Mouse (Mus musculus) midbrain, postnatal 0 days (tissue): Measurements from ENCODE around the gene Pibf1. TPM values are rescaled to one million over a fixed set of nuclear protein-coding genes. Genes with fewer than 3 reads are reported as not detected.

Experiments used
- ATAC-seq: fragments of 200-750 bp; cut with Nextera tagmentation; 2 replicates; pipeline ENCODE4 v1.8.0; 2017; ENCODE audit warnings: moderate number of reproducible peaks, mild to moderate bottlenecking, moderate TSS enrichment, moderate library complexity; ENCODE audit not compliant: low FRiP score
- DNase-seq: peaks from one replicate; pipeline ENCODE4 v3.0.0-alpha.2; 2015; ENCODE audit warnings: low spot score
- H3K27ac ChIP-seq: fragments of 300-500 bp; sonication (generic); 2 replicates; pipeline ENCODE4 v1.5.1; 2014; ENCODE audit warnings: low read depth, mild to moderate bottlenecking, low read length, mixed read lengths
- H3K27me3 ChIP-seq: fragments of 300-500 bp; sonication (generic); 2 replicates; pipeline ENCODE4 v1.6.1; 2014; ENCODE audit warnings: low read length, control low read depth, mixed read lengths; ENCODE audit not compliant: insufficient read depth
- H3K36me3 ChIP-seq: fragments of 300-500 bp; sonication (generic); 2 replicates; pipeline ENCODE4 v1.6.1; 2014; ENCODE audit warnings: low read length, control low read depth, mixed read lengths; ENCODE audit not compliant: insufficient read depth
- H3K4me1 ChIP-seq: fragments of 300-500 bp; sonication (generic); 2 replicates; pipeline ENCODE4 v1.6.1; 2014; ENCODE audit warnings: mild to moderate bottlenecking, control low read depth, antibody characterized with exemption, low read length, mixed read lengths; ENCODE audit not compliant: insufficient read depth
- H3K4me2 ChIP-seq: fragments of 300-500 bp; sonication (generic); 2 replicates; pipeline ENCODE4 v1.6.1; 2014; ENCODE audit warnings: low read depth, mild to moderate bottlenecking, low read length, mixed read lengths; ENCODE audit not compliant: poor library complexity, severe bottlenecking
- H3K4me3 ChIP-seq: fragments of 300-500 bp; sonication (generic); 2 replicates; pipeline ENCODE4 v1.5.1; 2014; ENCODE audit warnings: low read depth, mild to moderate bottlenecking, low read length, moderate library complexity
- H3K9ac ChIP-seq: fragments of 300-500 bp; sonication (generic); replicated peaks from 2 replicates; pipeline ENCODE4 v1.6.1; 2014; ENCODE audit warnings: mild to moderate bottlenecking, low read length, moderate library complexity, mixed read lengths; ENCODE audit not compliant: poor library complexity, severe bottlenecking
- H3K9me3 ChIP-seq: fragments of 300-500 bp; sonication (generic); 2 replicates; pipeline ENCODE4 v1.6.1; 2016; ENCODE audit warnings: low read length, control low read depth
- CTCF ChIP-seq: IDR thresholded peaks from 2 replicates; pipeline ENCODE4 v1.5.1; 2016; ENCODE audit warnings: antibody characterized with exemption, mild to moderate bottlenecking
- WGBS: fragments of 180-500 bp; shearing (Covaris S2); extraction: QIAGEN DNeasy Blood & Tissue Kit; methylation state at CpG from one replicate; pipeline ENCODE4 v1.1.7; 2014; 5-methylcytosine and 5-hydroxymethylcytosine counted together
- polyA plus RNA-seq: library from polyadenylated mRNA; unstranded; fragments of >200 nt; fragmentation: Nextera tagmentation; extraction: Ambion mirVana; gene quantifications from 2 replicates; pipeline ENCODE4 v1.2.1, GENCODE M21; 2015
- total RNA-seq: library from RNA; depleted of rRNA; stranded (reverse); fragments of >200 nt; gene quantifications from 2 replicates; pipeline ENCODE4 v1.2.3, GENCODE M21; 2014

The Pibf1 gene
- total and polyA plus RNA-seq, 2 experiments from 2014 or later, result 11.5 to 14.4 TPM

DNA sequence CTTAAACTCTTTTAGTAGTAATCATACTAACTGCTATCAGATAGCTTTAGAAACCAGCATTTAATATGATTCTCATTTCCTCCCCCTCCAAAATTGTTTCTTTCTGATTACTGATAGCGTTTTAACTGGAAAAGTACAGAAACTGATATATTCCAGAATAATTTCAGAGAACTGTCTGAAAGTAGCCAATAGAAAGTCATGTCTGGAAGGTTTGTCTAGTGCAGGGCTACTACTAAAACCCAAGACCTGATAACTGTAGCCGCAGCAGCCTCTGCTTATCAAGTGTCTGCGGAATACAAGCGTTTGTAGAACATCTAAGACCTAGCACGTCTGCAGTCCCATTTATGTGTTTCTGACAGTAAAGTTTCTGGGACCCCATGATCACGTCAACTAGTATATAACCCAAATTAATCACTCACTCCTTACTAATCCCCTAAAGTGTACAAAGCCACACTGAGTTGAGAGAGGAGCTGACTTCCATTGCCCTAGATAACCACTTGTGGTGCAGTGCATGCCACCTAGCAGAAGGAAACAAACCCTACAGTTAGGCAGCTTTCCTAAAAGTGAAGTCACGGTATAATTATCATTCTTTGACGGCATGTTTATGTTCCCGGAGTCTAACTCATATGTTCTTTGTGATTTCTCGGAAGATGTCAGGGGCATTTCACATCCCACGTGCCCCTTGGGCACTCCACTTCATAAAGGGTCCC, 130.0 kb downstream of the Pibf1 start:
- Histone ChIP-seq H3K27ac (no peak overlapping the region), H3K27me3 (no peaks in the 10 kb centered on the region), H3K4me2 (no peak overlapping the region), H3K9me3 (no peaks in the 10 kb centered on the region), H3K4me3 (no peak overlapping the region), H3K36me3 (no peaks in the 10 kb centered on the region), H3K4me1 (no peaks in the 10 kb centered on the region), H3K9ac (no peak overlapping the region)
- no peak for TF ChIP-seq CTCF
- 94% methylated on average over 11 of the region's 11 CpGs for WGBS
- DNase-seq, result no peak
- ATAC-seq, result no peak

DNA sequence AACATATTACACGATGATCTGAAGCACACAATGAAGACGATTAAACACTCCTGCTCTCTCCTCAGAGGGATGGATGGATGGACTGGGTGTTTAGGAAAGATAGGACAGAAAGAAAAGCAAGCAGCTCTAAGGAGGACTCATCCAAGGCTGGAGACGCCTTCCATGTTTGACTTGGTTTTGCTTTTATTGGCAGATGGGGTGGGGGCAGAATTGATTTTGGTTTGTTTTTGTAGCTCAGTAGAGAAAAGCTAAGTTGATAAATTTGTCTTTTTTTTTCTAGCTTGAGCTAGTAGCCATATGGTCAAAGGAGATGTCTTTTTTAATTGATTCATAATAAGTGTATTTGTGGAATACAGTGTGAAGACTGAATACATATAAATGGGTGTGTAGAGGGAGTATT, 133.8 kb downstream of the Pibf1 start:
- ATAC-seq (no peak), DNase-seq (no peak)
- no peak for TF ChIP-seq CTCF
- H3K4me3 ChIP-seq, result no peak overlapping the region
- no peak overlapping the region for H3K9ac ChIP-seq
- 96% methylated on average over 3 of the region's 3 CpGs for WGBS
- H3K4me2 ChIP-seq, result no peak overlapping the region
- H3K36me3 ChIP-seq, result no peaks in the 10 kb centered on the region
- H3K27me3 ChIP-seq, result no peaks in the 10 kb centered on the region
- no peaks in the 10 kb centered on the region for H3K4me1 ChIP-seq
- no peaks in the 10 kb centered on the region for H3K9me3 ChIP-seq
- no peak overlapping the region for H3K27ac ChIP-seq

DNA sequence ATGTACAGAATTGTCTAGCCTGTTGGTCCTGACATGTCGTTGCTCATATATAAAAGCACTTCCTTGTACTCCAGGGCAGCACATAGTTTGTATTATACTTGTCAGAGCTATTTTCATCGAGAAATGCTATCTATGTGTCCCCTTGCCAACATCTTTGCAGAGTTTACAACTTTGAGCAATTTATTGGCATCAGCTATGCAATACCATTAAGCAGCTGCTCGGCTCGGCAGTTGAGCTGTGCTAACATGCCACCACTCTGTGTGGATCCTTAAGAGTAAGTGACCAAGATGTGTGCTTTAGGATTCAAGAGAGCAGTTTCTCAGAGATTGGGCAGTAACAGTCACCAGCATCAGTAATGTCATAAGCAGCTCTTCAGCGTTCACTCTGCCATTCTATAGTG, 137.9 kb downstream of the Pibf1 start:
- H3K4me1 ChIP-seq, result no peaks in the 10 kb centered on the region
- no peak for ATAC-seq
- no peak for TF ChIP-seq CTCF
- no peaks in the 10 kb centered on the region for H3K9me3 ChIP-seq
- no peaks in the 10 kb centered on the region for H3K36me3 ChIP-seq
- WGBS, result 87% methylated on average over 5 of the region's 5 CpGs
- H3K27ac ChIP-seq, result no peak overlapping the region
- no peak overlapping the region for H3K4me3 ChIP-seq
- H3K4me2 ChIP-seq, result no peak overlapping the region
- no peak for DNase-seq
- H3K27me3 ChIP-seq, result no peaks in the 10 kb centered on the region
- no peak overlapping the region for H3K9ac ChIP-seq

- H3K9me3 ChIP-seq, result no peaks in the 10 kb centered on the region
- 73% methylated on average over 11 of the region's 11 CpGs for whole genome bisulfite sequencing
- H3K27me3 ChIP-seq, result no peaks in the 10 kb centered on the region
- no peaks in the 10 kb centered on the region for H3K4me1 ChIP-seq
- no peak overlapping the region for H3K27ac ChIP-seq
- no peaks in the 10 kb centered on the region for H3K36me3 ChIP-seq
- H3K4me2 ChIP-seq, result no peak overlapping the region
- H3K4me3 ChIP-seq, result no peak overlapping the region
- DNase-seq, result no peak
- ATAC-seq, result no peak
- H3K9ac ChIP-seq, result no peak overlapping the region
- TF ChIP-seq CTCF, result no peak
These were observed 141.3 kb downstream of the Pibf1 start for GRCm38 (mm10) chr14:99240563-99240962.

GRCm38 (mm10) chr14:99244508-99244907, 145.3 kb downstream of the Pibf1 start:
- H3K4me1 ChIP-seq, result no peaks in the 10 kb centered on the region
- H3K36me3 ChIP-seq, result no peaks in the 10 kb centered on the region
- no peaks in the 10 kb centered on the region for H3K9me3 ChIP-seq
- H3K9ac ChIP-seq, result no peak overlapping the region
- no peak for DNase-seq
- H3K27me3 ChIP-seq, result no peaks in the 10 kb centered on the region
- no peak overlapping the region for H3K4me3 ChIP-seq
- no peak for TF ChIP-seq CTCF
- no peak overlapping the region for H3K27ac ChIP-seq
- H3K4me2 ChIP-seq, result no peak overlapping the region
- no peak for ATAC-seq
- 75% methylated on average over 3 of the region's 3 CpGs for WGBS

GRCm38 (mm10) chr14:99262026-99262425, 162.8 kb downstream of the Pibf1 start:
- no peaks in the 10 kb centered on the region for H3K36me3 ChIP-seq
- H3K9ac ChIP-seq, result no peak overlapping the region
- H3K27me3 ChIP-seq, result no peaks in the 10 kb centered on the region
- H3K9me3 ChIP-seq, result no peaks in the 10 kb centered on the region
- no peak overlapping the region for H3K4me3 ChIP-seq
- 96% methylated on average over 12 of the region's 12 CpGs for WGBS
- no peak overlapping the region for H3K4me2 ChIP-seq
- TF ChIP-seq CTCF, result no peak
- H3K4me1 ChIP-seq, result no peaks in the 10 kb centered on the region
- DNase-seq, result no peak
- no peak overlapping the region for H3K27ac ChIP-seq
- ATAC-seq, result no peak
